Mouse (Mus musculus) T-helper 1 cell (primary cell): Measurements from ENCODE around the gene Ppp4r3a.

Experiments
- in situ Hi-C: fragments of 300-600 bp; cut with MboI, MseI; formaldehyde crosslinking; loops from one replicate; pipeline ENCODE4 v1.15.1; 2025; ENCODE audit warnings: high pct_unique_total_duplicates

Gene Ppp4r3a

DNA sequence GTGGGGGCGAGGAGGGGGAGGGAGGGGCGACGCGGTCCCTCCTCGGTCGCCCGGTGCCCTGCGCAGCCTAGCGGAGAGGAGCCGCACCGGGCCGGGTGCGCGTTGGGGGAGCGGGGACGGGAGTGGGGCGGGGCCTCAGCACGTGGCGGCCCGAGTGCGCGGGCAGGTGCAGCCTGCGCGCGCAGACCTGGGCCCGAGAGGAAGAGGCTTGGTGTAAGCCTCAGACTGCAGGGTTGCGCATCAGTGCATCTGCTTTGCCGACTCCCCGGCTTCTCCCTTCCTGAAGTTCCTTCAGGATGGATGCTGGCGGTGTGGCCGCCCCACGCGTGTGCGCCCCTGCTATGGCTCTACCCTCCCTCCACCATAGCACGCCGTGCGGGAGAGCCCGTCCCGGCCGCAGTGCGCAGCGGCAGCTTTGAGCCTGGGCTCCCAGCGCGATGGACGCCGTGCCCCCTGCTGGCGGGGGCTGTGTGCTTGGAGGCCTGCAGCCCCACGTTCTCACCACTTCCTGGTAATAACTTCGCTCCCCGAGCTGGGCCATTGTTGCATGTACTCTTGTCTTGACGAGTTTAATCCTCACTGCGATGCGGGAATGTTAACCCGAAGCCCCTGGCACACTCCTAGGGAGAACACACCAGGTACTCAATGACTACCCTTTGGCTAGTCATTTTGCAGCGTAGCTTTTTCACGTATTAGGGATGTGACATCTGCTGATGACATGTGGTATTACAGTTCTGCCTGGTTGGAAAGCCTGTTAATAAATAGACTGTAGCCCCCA is 54.4 kb downstream of the Ppp4r3a start, which contains the start of gene Ccdc88c:
Gene Ccdc88c (minus strand): TSS at position 103 of the 778 bp plus-strand sequence.
- in situ Hi-C loops, result no loop called here

DNA sequence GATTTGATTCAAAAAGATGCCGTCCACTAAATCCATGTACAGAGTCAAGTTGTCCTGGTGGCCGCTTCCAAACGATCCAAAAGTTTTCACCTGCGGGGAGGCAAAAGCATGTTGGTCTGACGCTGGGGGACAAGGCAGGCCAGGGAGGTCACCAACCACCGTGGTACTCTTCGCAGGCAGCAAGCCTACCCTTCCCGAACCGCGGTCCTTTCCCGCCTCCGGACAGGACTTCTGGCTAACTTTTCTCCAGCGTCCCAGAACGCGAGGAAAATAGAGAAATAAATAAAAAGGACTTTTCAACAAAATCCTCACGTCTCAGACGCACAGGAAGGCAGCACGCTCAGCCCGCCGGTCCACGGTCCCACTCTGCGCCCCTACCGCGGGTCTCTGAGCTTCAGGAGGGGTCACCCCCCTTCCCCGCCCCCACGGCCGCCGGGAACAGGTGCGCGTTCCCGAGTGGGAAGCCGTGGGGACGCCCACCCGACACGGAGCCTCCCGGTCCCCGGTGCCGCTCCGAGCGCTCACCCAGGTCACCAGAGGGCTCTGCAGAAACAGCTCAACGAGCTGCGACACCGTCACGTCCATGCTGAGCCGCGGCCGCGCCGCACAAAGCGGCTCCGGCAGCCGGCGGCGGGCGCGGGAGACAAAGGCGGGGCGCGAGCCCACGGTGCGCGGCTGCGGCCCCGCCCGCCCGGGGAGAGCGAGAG is 55.1 kb downstream of the Ppp4r3a start:
- in situ Hi-C loops, result no loop called here

DNA sequence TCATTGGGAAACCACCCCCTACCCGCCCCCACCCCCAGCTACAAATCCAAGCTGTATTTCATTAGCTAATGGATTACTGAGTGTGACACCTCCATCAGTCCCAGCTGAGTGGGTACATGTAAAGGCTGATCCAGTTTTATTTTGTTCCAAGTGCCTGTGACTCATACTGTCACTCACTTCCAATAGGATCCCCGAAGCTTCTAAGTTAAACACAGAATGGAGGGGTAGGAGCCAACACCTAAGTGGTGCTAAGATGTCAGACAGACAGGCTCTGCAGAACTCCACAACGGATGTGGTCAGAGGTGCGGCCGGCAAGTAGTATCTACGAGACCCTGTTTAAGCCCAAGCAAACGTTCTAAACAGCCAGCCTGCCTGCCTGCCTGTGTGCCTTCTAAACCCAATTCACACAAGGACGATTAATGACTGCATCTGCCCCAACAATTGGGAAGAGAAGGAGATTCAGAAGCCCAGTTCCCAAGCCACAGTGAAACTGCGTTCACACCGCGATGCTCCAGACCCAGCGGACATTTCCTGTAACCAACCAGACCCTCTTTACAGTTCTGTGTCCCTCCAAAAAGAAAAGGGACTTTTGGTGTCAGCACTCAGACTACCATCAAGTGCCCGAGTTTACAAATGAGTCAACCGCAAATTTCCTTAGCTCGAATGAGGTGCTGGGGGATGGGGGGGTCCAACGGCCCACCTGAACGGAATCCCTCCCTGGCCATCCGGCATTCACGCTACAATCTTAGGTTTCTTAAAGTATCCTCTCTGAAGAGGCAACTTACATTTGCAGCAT is 55.9 kb downstream of the Ppp4r3a start:
- in situ Hi-C loops, result no loop called here

DNA sequence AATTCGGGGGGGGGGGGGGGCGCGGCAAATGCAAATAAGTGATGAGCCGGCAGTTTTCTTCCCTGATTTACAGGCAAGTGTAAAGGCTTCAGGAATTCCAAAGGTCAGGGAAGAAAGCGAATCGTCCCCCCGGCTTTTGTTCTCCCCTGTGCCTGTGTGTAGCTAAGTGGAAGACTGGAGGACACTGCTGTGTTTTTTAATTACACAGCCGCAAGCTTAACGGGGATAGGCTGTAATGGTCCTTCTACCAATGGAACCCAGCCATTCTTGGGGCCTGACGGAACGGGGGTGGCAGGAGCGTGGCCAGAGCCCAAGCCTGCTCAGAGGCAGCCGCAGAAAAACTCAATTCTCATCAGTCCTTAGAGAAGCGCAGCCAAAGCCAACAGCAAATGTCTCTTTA is 56.6 kb downstream of the Ppp4r3a start:
- in situ Hi-C loops, result no loop called here

DNA sequence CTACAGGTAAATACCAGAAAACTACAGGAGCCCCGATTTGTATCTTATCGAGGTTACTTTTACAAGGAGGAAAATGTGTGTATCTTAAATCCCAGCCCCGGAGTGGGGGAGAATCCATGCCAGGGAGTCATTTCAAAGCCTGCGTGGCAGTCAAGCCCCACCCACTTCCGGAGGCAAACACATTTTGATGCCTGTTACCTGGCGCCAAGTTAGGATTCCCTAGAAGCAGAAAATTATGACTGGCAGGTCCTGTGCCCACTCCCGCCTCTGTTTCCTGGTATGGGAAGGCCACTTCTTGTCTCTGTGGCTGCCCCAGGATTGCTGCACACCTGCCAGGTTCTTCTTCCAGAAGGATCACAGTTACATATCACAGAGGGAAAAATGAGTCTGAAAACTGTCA is 57.0 kb downstream of the Ppp4r3a start:
- in situ Hi-C loops, result no loop called here

DNA sequence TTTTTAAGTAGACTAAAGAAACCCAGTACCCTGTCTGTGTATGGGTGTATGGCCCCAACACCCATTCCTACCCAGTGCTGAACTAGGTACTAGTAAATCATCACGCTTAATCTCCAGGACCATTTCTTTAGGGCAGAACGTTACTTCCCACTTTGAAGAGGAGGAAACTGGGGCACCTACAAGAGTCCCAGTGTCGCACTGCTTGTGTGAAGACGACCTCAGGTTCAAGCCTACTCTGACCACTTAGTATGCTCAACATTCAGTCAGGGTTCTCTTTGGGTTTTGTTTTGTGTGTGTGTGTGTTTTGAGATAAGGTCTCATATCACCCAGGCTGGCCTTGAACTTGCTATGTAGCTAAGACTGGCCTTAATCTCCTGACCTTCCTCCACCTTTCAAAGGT is 57.5 kb downstream of the Ppp4r3a start:
- in situ Hi-C loops, result no loop called here

DNA sequence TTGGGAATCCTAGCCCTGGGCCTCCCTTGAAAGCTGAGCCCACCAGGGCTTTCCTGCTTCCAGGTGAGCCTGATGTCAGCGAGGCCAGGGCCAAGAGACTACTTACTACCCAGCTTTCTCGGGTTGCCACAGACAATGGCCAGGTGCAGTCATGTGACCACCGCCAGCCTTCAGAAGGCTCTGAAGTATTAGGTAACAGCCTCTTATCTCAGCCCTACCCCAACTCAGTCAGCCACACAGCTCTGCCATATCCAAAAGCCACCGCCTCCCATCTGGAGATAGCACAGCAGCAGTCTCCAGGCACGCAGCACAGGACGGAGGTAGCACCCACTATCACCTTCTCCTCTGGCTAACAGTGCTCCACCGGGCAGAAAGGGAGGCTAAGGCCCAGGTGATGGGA is 58.1 kb downstream of the Ppp4r3a start:
- in situ Hi-C loops, result no loop called here

DNA sequence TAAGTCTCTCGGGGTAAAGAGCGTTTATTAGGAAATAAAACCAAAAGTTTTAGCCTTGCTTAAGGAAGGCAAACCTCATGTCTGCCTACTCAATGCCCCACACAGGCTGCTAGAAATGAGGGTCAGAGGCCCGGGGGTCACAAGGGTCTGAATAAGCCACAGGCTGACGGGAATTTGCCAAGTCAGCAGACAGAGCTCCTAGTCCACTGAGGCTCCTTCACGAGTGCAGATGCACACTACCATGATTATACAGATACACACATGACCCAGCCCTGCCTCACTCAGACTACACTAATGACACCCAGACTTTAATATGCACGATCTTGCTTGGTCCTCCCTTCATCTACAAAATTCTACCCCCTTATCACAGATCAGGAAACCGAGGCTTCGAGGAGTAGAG is 58.7 kb downstream of the Ppp4r3a start:
- in situ Hi-C loops, result loop anchor here (25.0 kb wide), 1 partner anchor 1662 kb away; no protein-coding TSS in a partner anchor

DNA sequence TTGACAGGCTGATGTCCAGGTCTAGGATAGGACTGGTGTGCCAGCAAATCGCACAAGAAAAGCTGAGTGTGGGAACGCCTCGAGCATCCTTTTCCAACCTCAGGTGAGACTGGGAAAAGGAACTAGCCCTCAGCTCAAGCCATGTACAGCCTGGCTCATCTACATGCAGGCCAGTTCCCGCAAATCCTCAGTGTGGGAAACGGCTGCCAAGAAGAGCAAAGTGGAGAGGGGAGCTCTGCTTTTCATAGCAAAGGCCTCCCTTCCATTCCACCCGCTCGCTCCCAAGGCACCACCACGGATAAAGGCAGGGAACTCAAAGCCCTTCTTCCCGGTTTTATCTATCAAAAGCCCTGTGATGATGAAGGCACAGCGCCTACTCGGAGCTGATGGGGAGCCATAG is 60.4 kb downstream of the Ppp4r3a start:
- in situ Hi-C loops, result loop anchor here (25.0 kb wide), 1 partner anchor 1664 kb away; no protein-coding TSS in a partner anchor

DNA sequence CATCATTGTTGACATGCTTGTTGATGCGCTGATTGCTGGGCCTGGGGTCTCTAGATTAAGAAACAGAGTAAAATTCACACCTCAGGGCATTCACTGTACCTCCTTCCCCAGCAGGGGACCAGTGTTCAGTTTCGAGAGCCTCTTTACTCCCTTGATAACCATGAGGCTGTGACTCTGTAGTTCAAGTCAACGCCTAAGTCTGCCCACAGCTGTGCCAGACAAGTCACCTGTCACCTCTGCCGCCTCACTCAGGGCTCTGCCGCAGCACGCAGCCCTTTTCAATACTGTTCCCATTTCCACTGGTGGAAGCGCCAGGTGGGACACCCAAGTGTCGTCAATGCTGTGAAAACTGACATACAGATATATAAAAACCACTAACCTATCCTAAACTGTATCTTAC is 61.1 kb downstream of the Ppp4r3a start:
- in situ Hi-C loops, result loop anchor here (25.0 kb wide), 1 partner anchor 1665 kb away; no protein-coding TSS in a partner anchor

DNA sequence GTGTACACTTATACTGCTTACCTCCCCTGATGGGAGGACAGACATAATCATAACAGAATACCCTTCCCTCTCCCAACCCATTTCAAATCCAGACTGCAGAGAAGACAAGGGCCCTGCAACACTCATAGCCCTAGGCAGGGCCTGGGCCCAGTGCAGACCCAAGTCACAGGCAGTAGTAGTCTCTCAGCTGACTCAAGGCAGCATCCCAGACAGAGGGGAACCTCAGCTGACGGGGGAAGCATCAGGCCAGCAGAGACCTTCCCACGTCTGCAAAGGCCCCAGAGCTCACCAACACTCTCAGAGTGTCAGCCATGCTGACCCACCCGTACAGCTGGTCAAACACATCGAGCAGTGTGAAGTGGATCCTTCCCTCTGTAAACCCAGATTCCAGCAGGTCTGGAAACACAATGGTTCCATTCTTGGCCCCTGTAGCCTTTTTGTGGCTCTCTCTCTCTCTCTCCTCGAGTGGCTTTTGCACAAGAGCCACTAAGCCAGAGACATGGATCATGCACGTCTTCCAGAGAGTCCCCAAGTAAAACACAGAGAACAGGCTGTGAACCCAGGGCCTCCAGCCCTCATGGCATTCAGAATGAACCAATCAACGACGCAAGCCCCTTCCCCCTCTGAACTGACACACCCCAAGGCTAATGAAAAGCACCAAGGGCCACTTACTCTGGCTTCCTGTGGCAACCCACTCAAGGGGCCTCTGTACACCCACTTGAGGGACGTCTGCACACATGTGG is 61.8 kb downstream of the Ppp4r3a start:
- in situ Hi-C loops, result loop anchor here (25.0 kb wide), 1 partner anchor 1666 kb away; no protein-coding TSS in a partner anchor

DNA sequence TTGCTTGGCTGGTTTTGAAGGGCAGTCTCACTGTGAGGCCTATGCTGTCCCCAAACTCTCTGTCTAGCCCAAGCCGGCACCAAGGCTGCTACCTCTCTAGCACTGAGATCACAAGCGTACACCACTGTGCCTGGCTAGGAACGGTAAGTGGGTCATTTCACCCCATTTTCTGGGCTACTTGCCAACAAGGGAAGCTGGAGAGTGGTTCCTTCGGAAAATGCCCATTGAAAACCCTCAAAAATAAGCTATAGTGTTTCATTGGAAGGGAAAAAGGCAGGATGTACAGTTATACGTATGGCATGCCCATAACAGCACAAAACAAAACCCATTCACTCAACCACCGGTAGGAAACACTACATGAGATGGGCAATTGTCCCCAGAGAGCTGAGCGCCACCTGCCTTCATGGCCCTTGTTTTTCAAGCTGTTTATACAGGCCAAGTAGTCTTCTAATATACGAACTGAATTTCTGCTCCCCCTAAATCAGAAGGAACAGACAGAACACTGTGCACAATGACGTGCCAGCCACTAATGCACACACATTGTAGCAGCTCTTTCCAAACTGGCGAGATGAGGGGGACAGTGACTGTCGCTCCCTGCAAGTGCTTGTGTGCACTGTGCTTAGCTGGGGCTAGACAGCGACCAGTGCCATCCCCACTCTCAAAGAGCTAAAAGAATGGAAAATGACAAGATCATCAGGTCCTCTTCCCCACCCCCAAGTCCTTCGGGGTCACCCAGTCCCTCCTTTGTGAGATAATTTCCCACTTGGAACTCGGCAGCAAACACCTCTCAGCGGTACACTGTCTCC is 63.1 kb downstream of the Ppp4r3a start:
- in situ Hi-C loops, result loop anchor here (25.0 kb wide), 1 partner anchor 1667 kb away; no protein-coding TSS in a partner anchor

DNA sequence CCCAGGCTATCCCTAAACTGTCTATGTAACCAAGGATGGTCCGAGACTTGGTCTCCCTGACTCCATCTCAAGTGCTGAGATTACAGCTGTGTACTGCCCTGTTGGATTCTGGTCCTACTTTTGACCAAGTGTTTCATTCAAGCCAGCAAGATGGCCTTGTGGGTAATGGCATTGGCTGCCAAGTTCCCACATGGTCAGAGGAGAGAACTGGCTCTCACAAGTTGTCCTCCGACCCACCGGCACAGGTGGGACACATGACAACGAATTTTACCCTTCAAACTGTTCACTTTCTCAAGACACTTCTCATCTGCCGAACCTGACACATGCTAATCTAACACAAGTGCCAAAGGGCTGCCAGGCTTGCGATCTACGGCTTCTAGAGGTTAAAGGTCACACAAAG is 64.1 kb downstream of the Ppp4r3a start:
- in situ Hi-C loops, result loop anchor here (25.0 kb wide), 1 partner anchor 1668 kb away; no protein-coding TSS in a partner anchor

DNA sequence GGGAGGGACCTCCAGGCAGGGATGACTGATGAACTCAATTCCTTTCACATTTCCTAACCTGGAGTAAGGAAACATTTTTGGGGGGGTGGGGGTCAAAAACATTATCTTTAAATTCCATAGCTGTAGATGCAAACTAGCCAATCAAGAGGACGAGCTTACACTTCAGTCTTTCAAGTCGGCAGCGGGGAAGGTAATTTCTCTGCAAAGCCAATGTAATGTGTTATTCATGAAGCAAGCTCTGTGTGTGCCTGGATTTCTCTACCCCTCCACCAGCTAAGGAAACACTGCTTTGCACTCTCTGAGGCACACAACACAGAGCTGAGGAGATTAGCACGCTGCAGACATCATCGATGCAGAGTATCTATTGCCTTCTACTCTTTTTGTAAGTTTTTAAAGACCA is 64.5 kb downstream of the Ppp4r3a start:
- in situ Hi-C loops, result loop anchor here (25.0 kb wide), 1 partner anchor 1668 kb away; no protein-coding TSS in a partner anchor

DNA sequence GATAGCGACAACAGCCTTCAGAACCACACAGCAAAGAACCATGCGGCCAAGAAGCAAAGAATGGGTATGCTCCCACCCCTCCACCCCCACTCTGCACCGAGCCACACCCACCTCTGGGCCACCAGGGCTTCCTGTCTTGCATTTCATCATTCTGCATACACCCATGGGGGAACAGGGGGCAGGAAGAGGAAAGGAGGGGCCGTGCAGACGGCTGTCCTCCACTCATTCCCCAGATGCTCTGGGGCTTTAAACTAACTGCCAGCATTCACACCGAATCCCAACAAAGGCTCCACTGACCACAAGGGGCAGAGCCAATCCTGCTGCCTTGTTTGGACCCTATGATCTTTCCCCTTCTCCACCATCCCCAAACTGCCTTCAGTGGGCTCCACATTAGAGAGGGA is 65.5 kb downstream of the Ppp4r3a start:
- in situ Hi-C loops, result loop anchor here (25.0 kb wide), 1 partner anchor 1669 kb away; no protein-coding TSS in a partner anchor

DNA sequence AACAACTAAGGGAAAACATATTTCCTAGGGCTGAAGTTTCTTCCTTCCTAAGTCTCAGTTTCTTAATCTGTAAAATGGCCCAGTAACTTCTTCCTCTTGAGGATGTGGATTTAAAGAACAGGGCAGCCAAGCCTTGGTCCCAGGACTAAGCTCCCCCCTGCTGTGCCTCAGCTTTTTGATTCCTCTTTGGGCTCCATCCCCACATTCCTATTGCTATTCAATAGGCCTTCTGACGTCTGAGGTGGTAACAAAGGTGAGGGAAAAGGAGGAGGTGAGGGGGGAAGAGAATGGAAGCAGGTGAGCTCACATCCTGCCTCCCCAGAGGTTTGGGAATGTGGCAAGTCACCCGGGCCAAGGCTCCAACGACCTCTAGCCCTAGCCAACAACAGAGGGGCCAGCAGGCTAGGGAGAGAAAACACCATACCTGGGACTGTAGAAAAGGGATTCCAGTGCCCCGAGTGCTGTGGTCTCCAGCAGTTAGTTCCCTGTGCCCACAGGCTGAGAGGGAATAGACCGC is 67.0 kb downstream of the Ppp4r3a start:
- in situ Hi-C loops, result loop anchor here (25.0 kb wide), 1 partner anchor 1671 kb away; no protein-coding TSS in a partner anchor

DNA sequence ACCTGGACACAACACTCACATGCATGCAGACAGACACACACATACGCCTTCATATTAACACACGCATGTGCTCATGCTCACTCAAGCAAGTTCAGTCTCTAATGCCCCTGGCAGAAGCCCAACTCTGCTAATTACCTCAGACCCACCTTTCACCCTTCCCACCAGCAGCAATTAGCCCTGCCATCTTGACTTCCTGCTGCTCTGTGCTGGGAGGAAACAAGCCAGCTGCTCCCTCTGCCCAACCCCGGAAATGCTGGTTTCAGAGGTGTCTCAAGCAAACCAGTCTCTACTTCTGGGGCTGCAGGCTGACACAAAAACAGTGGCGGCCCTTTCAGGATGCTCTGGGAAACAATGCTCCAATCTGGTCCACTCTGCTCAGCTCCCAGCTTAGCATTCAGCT is 67.6 kb downstream of the Ppp4r3a start:
- in situ Hi-C loops, result loop anchor here (25.0 kb wide), 1 partner anchor 1671 kb away; no protein-coding TSS in a partner anchor

DNA sequence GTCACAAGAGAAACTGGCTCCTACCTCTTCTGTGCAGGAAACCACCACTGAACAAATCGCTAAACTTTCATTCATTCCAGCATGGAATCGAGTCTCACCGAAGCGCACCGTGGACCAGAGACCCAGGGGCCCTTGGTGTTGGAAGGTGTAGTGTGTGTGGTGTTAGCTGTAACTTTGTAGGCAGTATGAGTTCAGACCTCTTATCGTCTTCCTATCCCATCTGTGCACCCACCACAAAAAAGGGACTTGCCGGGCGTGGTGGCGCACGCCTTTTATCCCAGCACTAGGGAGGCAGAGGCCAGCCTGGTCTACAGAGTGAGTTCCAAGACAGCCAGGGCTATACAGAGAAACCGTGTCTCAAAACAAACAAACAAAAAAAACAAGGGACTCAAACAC is 68.3 kb downstream of the Ppp4r3a start:
- in situ Hi-C loops, result loop anchor here (25.0 kb wide), 1 partner anchor 1672 kb away; no protein-coding TSS in a partner anchor

DNA sequence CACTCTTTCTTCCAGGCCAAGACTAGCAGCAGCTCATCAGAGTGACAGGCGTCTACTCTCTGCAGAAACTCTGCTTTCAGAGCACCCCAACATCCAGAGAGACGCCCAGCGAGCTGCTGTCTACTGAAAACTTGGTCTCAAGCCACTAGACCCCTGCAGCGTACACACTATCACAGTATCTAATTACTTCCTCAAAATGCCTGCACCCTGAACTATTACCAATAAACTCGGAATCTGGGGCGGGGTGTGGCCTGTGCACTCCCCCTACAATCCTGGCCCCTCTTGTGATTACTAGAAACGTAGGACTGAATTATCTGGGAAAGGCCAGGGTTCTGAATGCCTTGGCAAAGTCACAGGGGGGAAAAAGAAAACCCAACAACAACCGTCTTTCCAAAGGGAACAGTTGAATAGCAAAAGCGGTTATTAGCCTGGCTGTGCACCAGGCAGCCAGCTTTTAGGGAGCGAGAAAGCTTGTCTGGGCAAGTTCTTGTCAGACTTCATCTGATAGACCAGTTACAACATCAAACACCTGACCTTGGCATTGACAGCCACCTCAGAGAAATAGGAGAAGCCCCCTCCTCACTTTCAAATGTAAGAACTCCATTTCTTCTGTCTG is 68.8 kb downstream of the Ppp4r3a start:
- in situ Hi-C loops, result loop anchor here (25.0 kb wide), 1 partner anchor 1673 kb away; no protein-coding TSS in a partner anchor
